Mouse (Mus musculus) kidney, postnatal 36 days (tissue): ENCODE measurements around the gene 1700109H08Rik.
"Not testable (repeated sequence)": the region's sequence is repeated elsewhere in the genome, so short reads cannot be mapped to it uniquely, and the experiment has no call there.

Experiments
- DNase-seq, 2 experiments: peaks; one replicate each; pipeline ENCODE4 v3.0.0; 2021 to 2022; ENCODE audit warnings: mixed read lengths in 2 of 2

Gene 1700109H08Rik

GRCm38 (mm10) chr5:3571266-3571665, at the start of gene 1700109H08Rik:
TSS of gene 1700109H08Rik (plus strand) at chr5:3571566.
- DNase-seq, result no peak

- no peak for DNase-seq
Measured at GRCm38 (mm10) chr5:3521741-3522140, 49.6 kb upstream of the 1700109H08Rik start.

- peak; percentile 42 to 49 for DNase-seq
Measured at GRCm38 (mm10) chr5:3522826-3523225, 48.5 kb upstream of the 1700109H08Rik start.

- DNase-seq, result peak in 1 of 2 experiments; percentile 37
Measured at GRCm38 (mm10) chr5:3527041-3527691, 44.2 kb upstream of the 1700109H08Rik start.

- no peak for DNase-seq
Measured at GRCm38 (mm10) chr5:3529585-3530189, 41.7 kb upstream of the 1700109H08Rik start.

- not testable (repeated sequence) for DNase-seq
Measured at GRCm38 (mm10) chr5:3532048-3532447, 39.3 kb upstream of the 1700109H08Rik start.

GRCm38 (mm10) chr5:3536592-3537212, 34.7 kb upstream of the 1700109H08Rik start:
- no peak for DNase-seq

- DNase-seq, result no peak
Measured at GRCm38 (mm10) chr5:3538505-3539472, 32.6 kb upstream of the 1700109H08Rik start.

- DNase-seq, result no peak
Measured at GRCm38 (mm10) chr5:3541871-3542270, 29.5 kb upstream of the 1700109H08Rik start.

- DNase-seq, result peak; percentile 95 to 99
Measured at GRCm38 (mm10) chr5:3543629-3544479, 27.5 kb upstream of the 1700109H08Rik start, which contains the start of gene Fam133b. TSS of gene Fam133b (plus strand) at chr5:3543833.

GRCm38 (mm10) chr5:3544480-3544769, 26.9 kb upstream of the 1700109H08Rik start:
- no peak for DNase-seq

- DNase-seq, result peak; percentile 68 to 87
Measured at GRCm38 (mm10) chr5:3546226-3546625, 25.1 kb upstream of the 1700109H08Rik start.

- no peak for DNase-seq
Measured at GRCm38 (mm10) chr5:3551481-3551880, 19.9 kb upstream of the 1700109H08Rik start.

GRCm38 (mm10) chr5:3554198-3554597, 17.2 kb upstream of the 1700109H08Rik start:
- DNase-seq, result peak; percentile 19 to 22

- no peak for DNase-seq
Measured at GRCm38 (mm10) chr5:3574825-3575224, 3.5 kb downstream of the 1700109H08Rik start.

- no peak for DNase-seq
Measured at GRCm38 (mm10) chr5:3577939-3578338, 6.6 kb downstream of the 1700109H08Rik start.

- no peak for DNase-seq
Measured at GRCm38 (mm10) chr5:3579066-3579465, 7.7 kb downstream of the 1700109H08Rik start.

GRCm38 (mm10) chr5:3595693-3596398, 24.5 kb downstream of the 1700109H08Rik start, which contains the start of gene Pex1:
TSS of gene Pex1 (plus strand) at chr5:3596066.
- DNase-seq, result peak; percentile 96 to 98

GRCm38 (mm10) chr5:3596399-3596766, 25.0 kb downstream of the 1700109H08Rik start, which contains the start of gene Rbm48:
TSS of gene Rbm48 (minus strand) at chr5:3596585.
- peak; percentile 87 to 90 for DNase-seq

- DNase-seq, result no peak
Measured at GRCm38 (mm10) chr5:3597171-3597570, 25.8 kb downstream of the 1700109H08Rik start.

GRCm38 (mm10) chr5:3598766-3599165, 27.4 kb downstream of the 1700109H08Rik start:
- no peak for DNase-seq
